Mouse (Mus musculus) midbrain, embryonic 12.5 days (tissue): ENCODE measurements around the gene Nat8f4. TPM values are rescaled to one million over a fixed set of nuclear protein-coding genes. Genes with fewer than 3 reads are reported as not detected.
"Not testable (repeated sequence)": the region's sequence is repeated elsewhere in the genome, so short reads cannot be mapped to it uniquely, and the experiment has no call there.

Source experiments
- ATAC-seq: fragments of 200-750 bp; cut with Nextera tagmentation; 2 replicates; pipeline ENCODE4 v1.8.0; 2017; ENCODE audit warnings: low read depth, moderate TSS enrichment, moderate library complexity; ENCODE audit not compliant: low FRiP score
- H3K27ac ChIP-seq: fragments of 300-500 bp; sonication (generic); replicated peaks from 2 replicates; pipeline ENCODE4 v1.5.1; 2016; ENCODE audit warnings: mild to moderate bottlenecking
- H3K27me3 ChIP-seq: fragments of 300-500 bp; sonication (generic); 2 replicates; pipeline ENCODE4 v1.6.1; 2016; ENCODE audit warnings: mild to moderate bottlenecking
- H3K36me3 ChIP-seq: fragments of 300-500 bp; sonication (generic); 2 replicates; pipeline ENCODE4 v1.6.1; 2016
- H3K4me1 ChIP-seq: fragments of 300-500 bp; sonication (generic); 2 replicates; pipeline ENCODE4 v1.6.1; 2016
- H3K4me2 ChIP-seq: fragments of 300-500 bp; sonication (generic); replicated peaks from 2 replicates; pipeline ENCODE4 v1.6.1; 2016; ENCODE audit warnings: mild to moderate bottlenecking, moderate library complexity
- H3K4me3 ChIP-seq: fragments of 300-500 bp; sonication (generic); 2 replicates; pipeline ENCODE4 v1.5.1; 2016; ENCODE audit warnings: mild to moderate bottlenecking
- H3K9ac ChIP-seq: fragments of 300-500 bp; sonication (generic); replicated peaks from 2 replicates; pipeline ENCODE4 v1.6.1; 2016; ENCODE audit warnings: mild to moderate bottlenecking, moderate library complexity
- H3K9me3 ChIP-seq: fragments of 300-500 bp; sonication (generic); 2 replicates; pipeline ENCODE4 v1.6.1; 2016; ENCODE audit warnings: mild to moderate bottlenecking
- WGBS: fragments of 180-500 bp; shearing (Covaris S2); methylation state at CpG from one replicate; pipeline ENCODE4 v1.1.7; 2016; 5-methylcytosine and 5-hydroxymethylcytosine counted together
- polyA plus RNA-seq: library from polyadenylated mRNA; unstranded; fragments of >200 nt; fragmentation: Nextera tagmentation; extraction: Ambion mirVana; gene quantifications from 2 replicates; pipeline ENCODE4 v1.2.1, GENCODE M21; 2016

The Nat8f4 gene
- polyA plus RNA-seq, 1 experiment from 2014 or later: 7.2 TPM

DNA sequence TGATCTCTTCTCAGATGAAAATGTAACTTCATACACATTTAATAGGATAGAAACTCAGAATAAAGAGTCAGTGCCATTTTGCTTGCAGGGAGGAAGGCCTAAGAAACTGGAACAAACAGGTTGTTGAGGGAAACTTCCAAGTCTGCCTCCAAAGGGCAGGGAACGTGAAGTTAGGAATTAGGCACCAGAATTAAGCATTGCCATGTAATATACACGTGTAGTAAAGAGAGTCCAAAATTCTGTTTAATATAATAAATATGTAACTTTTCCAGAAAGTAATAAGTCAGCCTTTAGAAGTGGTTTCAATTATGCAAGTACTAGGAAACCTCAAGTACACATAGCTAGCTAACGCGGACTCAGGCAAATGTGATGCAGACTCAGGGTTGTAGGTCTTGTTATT lies 14.7 kb upstream of the Nat8f4 start:
- no peaks in the 10 kb centered on the region for H3K9me3 ChIP-seq
- H3K27ac ChIP-seq: no peak overlapping the region
- ATAC-seq: no peak
- H3K4me2 ChIP-seq: no peak overlapping the region
- peaks cover 10% of the 10 kb centered on the region; the same call in 1 of the 2 replicates for H3K36me3 ChIP-seq
- no peak overlapping the region for H3K9ac ChIP-seq
- H3K4me3 ChIP-seq: no peak overlapping the region
- peaks cover 13% of the 10 kb centered on the region for H3K4me1 ChIP-seq
- H3K27me3 ChIP-seq: no peaks in the 10 kb centered on the region
- WGBS: 95% methylated on average over 4 of the region's 4 CpGs

DNA sequence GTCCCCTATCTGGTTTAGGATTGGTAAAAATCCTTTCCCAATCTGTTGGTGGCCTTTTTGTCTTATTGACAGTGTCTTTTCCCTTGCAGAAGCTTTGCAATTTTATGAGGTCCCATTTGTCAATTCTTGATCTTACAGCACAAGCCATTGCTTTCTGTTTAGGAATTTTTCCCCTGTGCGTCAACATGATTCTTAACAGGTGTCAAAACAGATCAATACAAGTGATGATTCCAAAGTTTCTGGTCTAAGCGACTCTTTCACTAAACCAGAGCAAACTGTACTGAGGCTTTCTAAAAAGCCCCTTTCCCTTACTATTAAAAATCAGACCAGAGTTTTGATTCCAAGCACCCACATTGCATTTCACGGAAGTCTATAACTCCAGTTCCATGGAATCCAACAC lies 13.7 kb upstream of the Nat8f4 start:
- H3K4me2 ChIP-seq, H3K27me3 ChIP-seq, H3K27ac ChIP-seq, H3K9me3 ChIP-seq, H3K4me3 ChIP-seq, ATAC-seq, H3K9ac ChIP-seq, H3K36me3 ChIP-seq: not testable (repeated sequence)
- 97% methylated on average over 3 of the region's 3 CpGs for WGBS
- H3K4me1 ChIP-seq: peaks cover 14% of the 10 kb centered on the region

DNA sequence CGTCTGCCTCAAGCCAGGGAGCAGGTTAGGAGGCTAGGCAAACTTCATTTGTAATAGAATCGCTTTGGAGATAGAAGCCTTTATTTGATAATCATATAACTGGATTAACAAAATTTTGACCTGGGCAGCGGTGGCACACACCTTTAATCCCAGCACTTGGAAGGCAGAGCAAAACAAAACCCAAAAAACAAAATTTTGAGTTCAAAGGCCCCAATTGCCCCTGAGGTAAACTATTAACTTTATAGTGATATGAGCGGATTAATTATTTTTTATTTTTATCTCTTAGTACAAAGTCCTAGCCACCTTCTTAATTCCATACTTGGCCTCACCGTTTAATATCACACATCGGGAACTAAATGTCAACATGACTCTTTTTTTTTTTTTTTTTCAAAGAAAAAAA lies 11.9 kb upstream of the Nat8f4 start:
- Histone ChIP-seq H3K27ac (peak overlapping the region; percentile 89), H3K4me2 (peak overlapping the region; percentile 88), H3K9me3 (no peaks in the 10 kb centered on the region), H3K36me3 (0 out of 2 replicates have a peak, but pooled peaks cover 3% of the 10 kb centered on the region), H3K9ac (peak overlapping the region; percentile 74), H3K27me3 (no peaks in the 10 kb centered on the region), H3K4me1 (peaks cover 14% of the 10 kb centered on the region), H3K4me3 (peak overlapping the region; percentile 64)
- no peak for ATAC-seq
- WGBS: 86% methylated on average over 6 of the region's 6 CpGs

DNA sequence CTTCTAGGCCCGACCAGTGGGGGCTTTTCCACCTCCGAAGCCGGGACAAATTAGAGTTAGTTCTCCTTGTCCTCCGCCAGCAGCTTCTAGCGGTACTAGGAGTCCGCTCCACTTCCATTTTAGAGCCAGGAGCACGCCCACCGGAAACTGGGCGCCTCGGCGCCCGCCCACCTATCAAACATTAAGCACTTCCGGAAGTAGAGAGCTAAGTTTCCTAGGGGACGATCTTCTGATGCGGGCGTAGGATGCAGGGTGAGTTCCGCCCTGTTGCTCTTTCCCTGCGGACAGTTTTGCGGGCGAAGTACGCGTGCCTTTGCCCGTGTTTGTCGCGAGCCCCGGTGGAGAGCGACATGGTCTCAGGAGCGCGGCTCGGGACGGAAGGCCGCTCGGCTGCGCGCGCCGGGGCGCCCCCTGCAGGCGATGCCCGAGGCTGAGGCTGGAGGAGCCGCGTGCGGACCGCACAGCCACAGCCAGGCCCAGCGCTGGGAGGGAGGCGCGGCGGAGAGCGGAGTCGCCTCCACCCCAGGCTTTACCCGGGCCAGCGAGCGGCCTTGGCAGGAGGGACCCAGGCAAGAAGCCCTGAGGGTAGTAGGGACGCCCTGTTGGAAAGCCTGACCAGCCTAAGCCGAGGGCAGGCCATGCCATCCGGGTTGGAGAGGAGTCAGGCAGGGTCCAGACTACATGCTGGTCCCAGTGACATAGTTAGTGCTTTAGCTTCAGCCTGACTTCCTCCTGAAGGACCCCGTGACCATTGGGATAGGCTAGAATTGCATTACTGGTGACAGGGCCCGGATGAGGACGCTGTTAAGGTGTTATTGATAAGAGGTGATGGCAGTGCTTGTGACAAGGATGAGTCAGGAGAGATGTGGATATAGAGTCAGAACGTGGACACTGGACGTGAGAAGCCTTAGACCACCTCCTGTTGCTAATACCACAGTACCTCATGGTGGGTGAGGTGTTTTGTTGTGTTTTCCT lies 11.1 kb upstream of the Nat8f4 start, which contains the start of gene Nat8f1:
Nat8f1 (minus strand) TSS at position 149 of the 975 bp plus-strand sequence.
- H3K9me3 ChIP-seq, H3K36me3 ChIP-seq, H3K27me3 ChIP-seq: not testable (repeated sequence)
- H3K4me1 ChIP-seq: peaks cover 14% of the 10 kb centered on the region
- H3K27ac ChIP-seq: peak within 1 kb of the TSS; percentile 89
- WGBS: 1% methylated on average over 57 of the region's 61 CpGs
- peak within 1 kb of the TSS; percentile 88 for H3K4me2 ChIP-seq
- ATAC-seq: peak; percentile 97
- peak within 1 kb of the TSS; percentile 64 for H3K4me3 ChIP-seq
- H3K9ac ChIP-seq: peak within 1 kb of the TSS; percentile 74

GRCm38 (mm10) chr6:85915141-85915538 lies 10.5 kb upstream of the Nat8f4 start:
- Histone ChIP-seq H3K9me3 (no peaks in the 10 kb centered on the region), H3K27me3 (no peaks in the 10 kb centered on the region), H3K27ac (peak overlapping the region; percentile 89), H3K9ac (peak overlapping the region; percentile 74), H3K4me1 (peaks cover 14% of the 10 kb centered on the region), H3K36me3 (no peaks in the 10 kb centered on the region), H3K4me3 (peak overlapping the region; percentile 64), H3K4me2 (peak overlapping the region; percentile 88)
- WGBS: 5% methylated on average over 11 of the region's 11 CpGs
- ATAC-seq: peak; percentile 7; the same call in 1 of the 2 replicates

- 88% methylated on average over 3 of the region's 3 CpGs for whole genome bisulfite sequencing
Measured at GRCm38 (mm10) chr6:85911587-85911986, 6.9 kb upstream of the Nat8f4 start, which contains the start of gene Tprkb. Gene Tprkb, plus strand, starts transcription at chr6:85911865.

GRCm38 (mm10) chr6:85909704-85910103 lies 5.0 kb upstream of the Nat8f4 start:
- Histone ChIP-seq H3K4me2 (no peak overlapping the region), H3K9ac (no peak overlapping the region), H3K27me3 (no peaks in the 10 kb centered on the region), H3K27ac (no peak overlapping the region), H3K9me3 (no peaks in the 10 kb centered on the region), H3K4me1 (peaks cover 4% of the 10 kb centered on the region), H3K4me3 (no peak overlapping the region), H3K36me3 (no peaks in the 10 kb centered on the region)
- 88% methylated on average over 1 of the region's 1 CpGs for WGBS
- ATAC-seq: no peak

More at GRCm38 (mm10) chr6:85911587-85911986, 6.9 kb upstream of the Nat8f4 start, which contains the start of gene Tprkb:
- no peak for ATAC-seq
- H3K4me1 ChIP-seq: peaks cover 14% of the 10 kb centered on the region
- H3K27ac ChIP-seq: no peak within 1 kb of the TSS
- no peaks in the 10 kb centered on the region for H3K36me3 ChIP-seq
- no peaks in the 10 kb centered on the region for H3K9me3 ChIP-seq
- H3K27me3 ChIP-seq: no peaks in the 10 kb centered on the region
- H3K4me2 ChIP-seq: no peak within 1 kb of the TSS
- no peak within 1 kb of the TSS for H3K9ac ChIP-seq
- H3K4me3 ChIP-seq: no peak within 1 kb of the TSS

GRCm38 (mm10) chr6:85908341-85908740 lies 3.7 kb upstream of the Nat8f4 start:
- Histone ChIP-seq H3K9ac (no peak overlapping the region), H3K4me3 (no peak overlapping the region), H3K4me2 (no peak overlapping the region), H3K4me1 (0 out of 2 replicates have a peak, but pooled peaks cover 3% of the 10 kb centered on the region), H3K36me3 (no peaks in the 10 kb centered on the region), H3K27ac (no peak overlapping the region), H3K27me3 (no peaks in the 10 kb centered on the region), H3K9me3 (no peaks in the 10 kb centered on the region)
- WGBS: 79% methylated on average over 3 of the region's 3 CpGs
- ATAC-seq: no peak

- H3K4me1 ChIP-seq, H3K27me3 ChIP-seq, H3K9ac ChIP-seq, H3K36me3 ChIP-seq, H3K27ac ChIP-seq, ATAC-seq, H3K4me3 ChIP-seq, H3K4me2 ChIP-seq, H3K9me3 ChIP-seq: not testable (repeated sequence)
- WGBS: 76% methylated on average over 2 of the region's 2 CpGs
Measured at GRCm38 (mm10) chr6:85906911-85907351, 2.2 kb upstream of the Nat8f4 start.

- 94% methylated on average over 2 of the region's 2 CpGs for WGBS
- H3K4me3 ChIP-seq: no peak overlapping the region
- no peak overlapping the region for H3K4me2 ChIP-seq
- 0 out of 2 replicates have a peak, but pooled peaks cover 3% of the 10 kb centered on the region for H3K4me1 ChIP-seq
- H3K27ac ChIP-seq: no peak overlapping the region
- no peaks in the 10 kb centered on the region for H3K36me3 ChIP-seq
- no peak overlapping the region for H3K9ac ChIP-seq
- no peak for ATAC-seq
- no peaks in the 10 kb centered on the region for H3K27me3 ChIP-seq
- H3K9me3 ChIP-seq: no peaks in the 10 kb centered on the region
Measured at GRCm38 (mm10) chr6:85902303-85902702, 2.4 kb downstream of the Nat8f4 start.

DNA sequence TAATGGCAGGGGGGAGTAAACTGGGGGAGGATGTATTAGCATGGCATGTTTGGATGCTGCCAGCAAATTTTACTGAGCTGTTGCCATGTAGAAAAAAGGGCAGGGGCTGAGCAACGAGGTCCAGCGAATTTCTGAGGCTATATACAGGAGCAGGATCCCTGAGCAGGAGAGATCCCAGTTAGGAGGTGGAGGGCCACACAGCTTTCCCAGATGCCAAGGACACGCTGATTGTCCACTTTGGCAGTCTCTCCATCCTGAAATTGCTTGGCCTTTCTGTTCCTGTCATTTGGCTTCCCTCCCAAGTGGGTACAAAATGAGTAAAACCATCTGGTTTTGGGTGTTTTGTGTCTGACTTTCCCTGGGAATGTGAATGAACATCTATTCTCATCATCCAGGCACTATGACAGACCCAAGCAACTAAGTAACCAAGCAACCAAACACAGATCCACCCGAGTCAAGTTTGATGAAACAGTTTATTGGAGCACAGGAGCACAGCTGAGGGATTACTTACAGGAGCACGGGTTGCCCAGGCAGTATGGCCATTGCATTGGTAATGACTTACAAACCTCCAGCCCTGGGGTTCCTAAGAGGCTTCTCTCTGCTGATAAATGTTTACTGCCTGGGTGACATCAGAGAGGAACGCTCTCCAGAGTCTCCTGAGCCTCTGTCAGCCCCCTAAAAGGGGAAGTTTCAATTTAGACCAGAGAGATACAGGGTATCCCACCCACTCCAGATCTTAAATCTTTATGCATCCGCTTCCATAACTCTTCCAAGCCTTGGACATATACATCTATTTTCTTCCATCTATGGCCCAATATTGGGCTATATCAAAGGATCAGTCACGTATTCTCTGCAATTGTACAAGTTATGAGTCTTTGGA lies 5.8 kb downstream of the Nat8f4 start:
- H3K4me3 ChIP-seq, H3K9me3 ChIP-seq, H3K4me2 ChIP-seq, H3K27ac ChIP-seq, ATAC-seq, H3K36me3 ChIP-seq, H3K4me1 ChIP-seq, H3K27me3 ChIP-seq, H3K9ac ChIP-seq: not testable (repeated sequence)
- WGBS: 78% methylated on average over 7 of the region's 8 CpGs
